Mouse (Mus musculus) midbrain, postnatal 0 days (tissue): ENCODE data around the gene Myh1. TPM values are rescaled to one million over a fixed set of nuclear protein-coding genes. Genes with fewer than 3 reads are reported as not detected.

ENCODE experiments used
- ATAC-seq: fragments of 200-750 bp; cut with Nextera tagmentation; 2 replicates; pipeline ENCODE4 v1.8.0; 2017; ENCODE audit warnings: moderate number of reproducible peaks, mild to moderate bottlenecking, moderate TSS enrichment, moderate library complexity; ENCODE audit not compliant: low FRiP score
- DNase-seq: peaks from one replicate; pipeline ENCODE4 v3.0.0-alpha.2; 2015; ENCODE audit warnings: low spot score
- H3K27ac ChIP-seq: fragments of 300-500 bp; sonication (generic); 2 replicates; pipeline ENCODE4 v1.5.1; 2014; ENCODE audit warnings: low read depth, mild to moderate bottlenecking, low read length, mixed read lengths
- H3K27me3 ChIP-seq: fragments of 300-500 bp; sonication (generic); 2 replicates; pipeline ENCODE4 v1.6.1; 2014; ENCODE audit warnings: low read length, control low read depth, mixed read lengths; ENCODE audit not compliant: insufficient read depth
- H3K36me3 ChIP-seq: fragments of 300-500 bp; sonication (generic); 2 replicates; pipeline ENCODE4 v1.6.1; 2014; ENCODE audit warnings: low read length, control low read depth, mixed read lengths; ENCODE audit not compliant: insufficient read depth
- H3K4me1 ChIP-seq: fragments of 300-500 bp; sonication (generic); 2 replicates; pipeline ENCODE4 v1.6.1; 2014; ENCODE audit warnings: mild to moderate bottlenecking, control low read depth, antibody characterized with exemption, low read length, mixed read lengths; ENCODE audit not compliant: insufficient read depth
- H3K4me2 ChIP-seq: fragments of 300-500 bp; sonication (generic); 2 replicates; pipeline ENCODE4 v1.6.1; 2014; ENCODE audit warnings: low read depth, mild to moderate bottlenecking, low read length, mixed read lengths; ENCODE audit not compliant: poor library complexity, severe bottlenecking
- H3K4me3 ChIP-seq: fragments of 300-500 bp; sonication (generic); 2 replicates; pipeline ENCODE4 v1.5.1; 2014; ENCODE audit warnings: low read depth, mild to moderate bottlenecking, low read length, moderate library complexity
- H3K9ac ChIP-seq: fragments of 300-500 bp; sonication (generic); replicated peaks from 2 replicates; pipeline ENCODE4 v1.6.1; 2014; ENCODE audit warnings: mild to moderate bottlenecking, low read length, moderate library complexity, mixed read lengths; ENCODE audit not compliant: poor library complexity, severe bottlenecking
- H3K9me3 ChIP-seq: fragments of 300-500 bp; sonication (generic); 2 replicates; pipeline ENCODE4 v1.6.1; 2016; ENCODE audit warnings: low read length, control low read depth
- CTCF ChIP-seq: IDR thresholded peaks from 2 replicates; pipeline ENCODE4 v1.5.1; 2016; ENCODE audit warnings: antibody characterized with exemption, mild to moderate bottlenecking
- WGBS: fragments of 180-500 bp; shearing (Covaris S2); extraction: QIAGEN DNeasy Blood & Tissue Kit; methylation state at CpG from one replicate; pipeline ENCODE4 v1.1.7; 2014; 5-methylcytosine and 5-hydroxymethylcytosine counted together
- polyA plus RNA-seq: library from polyadenylated mRNA; unstranded; fragments of >200 nt; fragmentation: Nextera tagmentation; extraction: Ambion mirVana; gene quantifications from 2 replicates; pipeline ENCODE4 v1.2.1, GENCODE M21; 2015
- total RNA-seq: library from RNA; depleted of rRNA; stranded (reverse); fragments of >200 nt; gene quantifications from 2 replicates; pipeline ENCODE4 v1.2.3, GENCODE M21; 2014

Gene Myh1
- total and polyA plus RNA-seq, 2 experiments from 2014 or later: 0.10 to 0.11 TPM

DNA sequence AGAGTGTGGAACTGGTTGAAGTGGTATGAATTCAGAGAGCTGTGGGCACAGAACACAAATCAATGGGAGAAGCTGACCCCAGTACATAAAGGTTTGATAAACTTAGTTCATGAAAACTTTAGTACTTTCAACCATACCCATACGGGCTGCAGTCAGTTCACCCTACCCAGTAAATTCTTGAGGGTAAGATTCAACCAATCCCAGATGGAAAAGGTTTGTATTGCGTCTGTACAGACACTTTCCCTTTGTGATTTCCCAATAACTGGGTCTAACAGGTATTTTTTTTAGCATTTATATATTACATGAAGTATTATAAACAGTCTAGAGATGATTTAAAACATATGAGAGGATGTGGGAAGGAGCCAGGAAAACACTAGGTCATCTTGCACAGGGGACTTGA, 44.2 kb upstream of the Myh1 start:
- TF ChIP-seq CTCF: no peak
- Histone ChIP-seq H3K4me3 (no peak overlapping the region), H3K27me3 (no peaks in the 10 kb centered on the region), H3K9me3 (no peaks in the 10 kb centered on the region), H3K36me3 (no peaks in the 10 kb centered on the region), H3K4me2 (no peak overlapping the region), H3K4me1 (0 out of 2 replicates have a peak, but pooled peaks cover 4% of the 10 kb centered on the region), H3K9ac (no peak overlapping the region), H3K27ac (no peak overlapping the region)
- ATAC-seq (no peak), DNase-seq (no peak)
- WGBS: 95% methylated on average over 2 of the region's 2 CpGs

DNA sequence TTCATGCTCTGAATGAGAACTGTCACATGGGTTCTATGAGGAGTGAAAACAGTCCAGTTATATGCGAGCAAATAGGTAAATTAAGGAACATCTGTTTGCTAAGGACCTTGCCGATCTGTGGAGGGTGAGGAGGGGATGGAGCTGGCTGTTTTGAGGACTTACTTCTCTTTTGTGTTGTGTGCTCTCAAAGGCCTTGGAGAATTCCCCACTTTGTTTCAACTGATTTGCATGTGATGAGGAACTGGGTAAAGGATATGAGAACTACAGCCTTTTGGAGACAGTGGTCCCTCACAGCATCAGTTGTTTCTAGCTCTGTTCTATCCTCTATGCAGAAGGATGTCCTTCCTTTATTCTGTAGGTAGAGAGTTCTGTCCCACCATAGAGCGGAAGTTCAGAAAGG, 39.7 kb upstream of the Myh1 start:
- no peak for DNase-seq
- 83% methylated on average over 3 of the region's 3 CpGs for WGBS

DNA sequence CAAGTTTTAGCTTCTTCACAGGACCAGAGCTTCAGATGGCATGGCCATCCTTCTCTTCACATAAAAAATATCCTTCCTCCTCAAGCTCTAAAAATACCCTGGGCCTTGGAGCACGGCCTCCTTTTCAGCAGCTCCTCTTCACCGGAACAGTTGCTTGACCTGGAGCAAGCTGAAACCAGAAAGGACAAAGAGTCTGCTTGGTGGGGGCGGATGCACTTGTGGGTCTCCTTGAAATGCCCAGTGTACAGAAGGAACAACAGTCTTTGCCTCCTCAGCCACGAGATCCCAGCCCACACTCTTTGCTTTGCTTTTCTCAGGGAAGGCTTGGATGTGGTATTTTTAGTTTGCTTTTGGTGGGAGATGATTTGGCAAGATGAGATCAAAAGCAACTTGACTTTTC, 36.2 kb upstream of the Myh1 start:
- ATAC-seq (no peak), DNase-seq (no peak)
- Histone ChIP-seq H3K9ac (no peak overlapping the region), H3K4me2 (no peak overlapping the region), H3K9me3 (no peaks in the 10 kb centered on the region), H3K4me1 (no peaks in the 10 kb centered on the region), H3K4me3 (no peak overlapping the region), H3K36me3 (no peaks in the 10 kb centered on the region), H3K27ac (no peak overlapping the region), H3K27me3 (no peaks in the 10 kb centered on the region)
- WGBS: 73% methylated on average over 4 of the region's 4 CpGs
- TF ChIP-seq CTCF: no peak

More for the DNA sequence above, 39.7 kb upstream of the Myh1 start:
- H3K27ac ChIP-seq: no peak overlapping the region
- H3K4me1 ChIP-seq: no peaks in the 10 kb centered on the region
- H3K36me3 ChIP-seq: no peaks in the 10 kb centered on the region
- TF ChIP-seq CTCF: no peak
- H3K9ac ChIP-seq: no peak overlapping the region
- H3K27me3 ChIP-seq: no peaks in the 10 kb centered on the region
- no peak overlapping the region for H3K4me2 ChIP-seq
- H3K4me3 ChIP-seq: no peak overlapping the region
- no peak for ATAC-seq
- no peaks in the 10 kb centered on the region for H3K9me3 ChIP-seq

DNA sequence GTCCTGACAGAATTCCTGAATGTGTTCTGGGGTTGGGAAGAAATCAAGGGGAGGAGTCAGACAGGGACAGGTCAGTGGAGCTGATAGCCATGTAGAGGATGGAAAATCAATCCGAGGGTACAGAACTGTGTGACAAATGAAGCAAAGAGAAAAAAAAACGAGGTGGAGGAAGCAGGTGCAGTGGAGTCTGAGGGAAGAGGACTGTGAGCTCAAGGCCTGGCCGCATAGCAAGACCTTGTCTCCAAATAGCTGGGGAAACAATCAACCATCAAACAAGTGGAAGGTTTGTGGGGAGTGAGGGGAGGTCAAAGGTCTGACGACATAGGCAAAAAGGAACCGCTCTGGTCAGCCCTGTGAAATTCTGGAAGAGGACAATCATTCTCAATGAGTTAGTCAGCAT, 35.0 kb upstream of the Myh1 start:
- no peaks in the 10 kb centered on the region for H3K36me3 ChIP-seq
- H3K4me3 ChIP-seq: no peak overlapping the region
- DNase-seq (no peak), ATAC-seq (no peak)
- H3K27ac ChIP-seq: no peak overlapping the region
- H3K9me3 ChIP-seq: no peaks in the 10 kb centered on the region
- no peaks in the 10 kb centered on the region for H3K27me3 ChIP-seq
- no peak overlapping the region for H3K4me2 ChIP-seq
- 61% methylated on average over 5 of the region's 5 CpGs for WGBS
- no peaks in the 10 kb centered on the region for H3K4me1 ChIP-seq
- no peak overlapping the region for H3K9ac ChIP-seq
- TF ChIP-seq CTCF: no peak

DNA sequence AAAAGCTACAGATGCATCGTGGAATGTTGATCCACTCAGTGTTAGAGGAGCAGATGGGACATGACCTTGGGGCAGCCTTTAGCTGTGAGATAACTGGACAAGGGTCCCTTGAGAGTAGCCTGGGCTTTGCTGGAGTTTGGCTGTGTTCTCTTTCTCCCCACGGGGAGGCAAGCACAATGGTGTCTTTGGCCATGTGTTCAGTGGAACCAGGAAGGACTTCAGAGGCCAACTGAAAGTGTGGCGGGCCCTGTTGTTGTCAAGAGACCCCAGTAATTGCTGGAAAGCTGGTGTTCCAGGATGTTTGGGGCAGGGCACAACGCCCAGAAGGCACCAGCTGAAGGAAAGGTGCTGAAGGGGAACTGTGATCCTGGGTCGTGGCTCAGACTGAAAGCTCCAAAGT, 30.6 kb upstream of the Myh1 start:
- Histone ChIP-seq H3K27me3 (no peaks in the 10 kb centered on the region), H3K36me3 (no peaks in the 10 kb centered on the region), H3K4me1 (no peaks in the 10 kb centered on the region; the same call in 1 of the 2 replicates), H3K9ac (no peak overlapping the region), H3K4me2 (no peak overlapping the region), H3K4me3 (no peak overlapping the region), H3K27ac (no peak overlapping the region), H3K9me3 (no peaks in the 10 kb centered on the region)
- no peak for DNase-seq
- no peak for TF ChIP-seq CTCF
- 49% methylated on average over 5 of the region's 5 CpGs for WGBS
- no peak for ATAC-seq

DNA sequence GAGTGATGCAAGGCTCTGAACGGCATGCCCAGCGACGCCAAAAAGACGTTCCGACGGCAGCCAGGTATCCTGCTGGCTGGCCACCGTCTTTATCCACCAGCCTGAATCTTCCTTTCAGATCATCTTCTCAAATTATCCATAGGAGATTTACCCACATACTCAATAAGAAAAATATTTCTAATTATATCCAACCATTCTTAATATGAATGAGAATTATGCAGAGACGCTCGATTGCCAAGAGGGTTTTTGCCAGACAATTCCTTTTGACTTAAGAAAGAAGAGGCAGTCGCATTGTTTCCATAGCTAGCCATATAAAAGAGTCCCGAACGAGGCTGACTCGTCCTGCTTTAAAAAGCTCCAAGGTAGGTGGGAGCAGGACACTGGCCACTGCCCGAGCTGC, 29.1 kb upstream of the Myh1 start, which contains the start of gene Myh2:
Myh2 (plus strand) TSS at position 301 of the 400 bp plus-strand sequence.
- WGBS: 55% methylated on average over 14 of the region's 14 CpGs
- Histone ChIP-seq H3K9me3 (no peaks in the 10 kb centered on the region), H3K36me3 (no peaks in the 10 kb centered on the region), H3K4me2 (no peak within 1 kb of the TSS), H3K27ac (no peak within 1 kb of the TSS), H3K4me1 (no peaks in the 10 kb centered on the region; the same call in 1 of the 2 replicates), H3K27me3 (no peaks in the 10 kb centered on the region), H3K4me3 (no peak within 1 kb of the TSS), H3K9ac (no peak within 1 kb of the TSS)
- TF ChIP-seq CTCF: no peak
- DNase-seq: no peak
- no peak for ATAC-seq
